Mouse (Mus musculus): Measurements from ENCODE around the gene Vmac.

The Vmac gene

GRCm38 (mm10) chr17:56717363-56718058, at the start of gene Vmac, which contains the start of gene Ndufa11:
TSS of gene Vmac (minus strand) at chr17:56718022.
TSS of gene Ndufa11 (plus strand) at chr17:56717767.
- in situ Hi-C loops (cut with MseI, MboI): no loop called here

GRCm38 (mm10) chr17:56766631-56767405, 49.0 kb upstream of the Vmac start:
- in situ Hi-C loops (cut with MseI, MboI): no loop called here

GRCm38 (mm10) chr17:56765431-56765830, 47.6 kb upstream of the Vmac start:
- in situ Hi-C loops (cut with MseI, MboI): no loop called here

DNA sequence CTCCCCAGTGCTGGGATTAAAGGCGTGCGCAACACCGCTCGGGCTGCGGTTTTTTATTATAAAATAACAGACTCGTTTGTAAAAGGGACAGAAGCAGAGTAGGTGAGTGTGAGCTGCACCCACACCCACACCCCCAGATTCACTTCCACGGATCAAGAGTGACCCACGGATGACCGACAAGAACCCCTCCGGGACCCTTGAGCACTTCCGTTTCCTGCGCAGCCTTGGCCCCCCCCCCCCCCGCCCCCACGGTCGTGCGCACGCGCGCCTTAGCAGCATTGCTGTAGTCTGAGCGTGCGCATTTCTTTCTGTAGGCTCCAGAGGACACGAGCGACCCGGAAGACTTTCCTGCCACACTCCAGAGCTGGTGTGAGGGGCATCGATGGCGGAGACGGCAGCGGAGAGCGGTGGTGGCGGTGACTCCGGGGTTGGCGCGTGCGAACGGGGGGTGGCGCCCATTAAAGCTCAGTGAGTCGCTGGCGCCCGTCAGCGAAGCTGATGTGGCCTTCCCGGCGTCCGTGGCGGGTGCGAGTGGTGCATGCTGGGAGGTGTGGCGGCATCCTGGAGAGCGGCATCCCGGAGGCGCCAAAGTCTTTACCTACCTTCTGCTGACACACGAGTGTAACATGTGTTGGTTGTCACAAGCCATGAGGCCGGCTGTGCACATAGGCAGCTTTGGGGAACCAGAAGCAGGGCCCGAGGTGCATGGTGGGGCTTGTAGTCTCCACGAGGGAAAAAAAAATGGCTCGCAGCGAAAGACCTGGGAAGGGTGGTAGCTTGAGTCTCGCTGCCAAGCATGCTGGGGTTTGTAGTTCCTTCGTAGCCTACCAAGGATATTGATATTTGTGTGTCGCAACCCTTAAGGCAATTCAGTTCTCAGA, 46.9 kb upstream of the Vmac start, which contains the start of gene Dus3l:
Gene Dus3l, plus strand, starts transcription at position 284 of the 881 bp plus-strand sequence.
- in situ Hi-C loops (cut with MseI, MboI): no loop called here

- in situ Hi-C loops (cut with MseI, MboI): no loop called here
Observed at GRCm38 (mm10) chr17:56763741-56764250, 46.0 kb upstream of the Vmac start.

- in situ Hi-C loops (cut with MseI, MboI): no loop called here
Observed at GRCm38 (mm10) chr17:56762769-56763731, 45.2 kb upstream of the Vmac start.

DNA sequence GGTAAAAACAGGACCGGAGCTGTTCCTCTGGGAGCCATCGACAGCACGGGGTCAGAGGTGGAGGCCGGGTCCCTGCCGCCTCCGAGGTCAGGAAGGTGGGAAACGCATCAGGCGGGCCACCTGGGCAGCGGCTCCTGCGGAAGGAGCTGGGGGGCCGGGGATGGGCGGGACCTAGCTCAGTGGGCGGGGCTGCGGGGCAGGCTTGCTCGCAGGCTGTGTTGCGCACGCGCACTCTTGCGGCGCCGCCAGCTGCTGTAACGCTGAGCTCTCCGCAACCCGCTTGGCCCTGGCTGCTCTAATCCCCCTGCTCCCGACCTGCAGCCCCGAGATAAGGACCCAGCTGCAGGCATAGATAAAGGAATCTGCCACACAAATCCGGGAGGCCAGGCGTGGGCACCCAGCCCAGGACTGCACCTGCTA, 44.2 kb upstream of the Vmac start:
- in situ Hi-C loops (cut with MseI, MboI): no loop called here

- in situ Hi-C loops (cut with MseI, MboI): no loop called here
Observed at GRCm38 (mm10) chr17:56761077-56761476, 43.3 kb upstream of the Vmac start.

DNA sequence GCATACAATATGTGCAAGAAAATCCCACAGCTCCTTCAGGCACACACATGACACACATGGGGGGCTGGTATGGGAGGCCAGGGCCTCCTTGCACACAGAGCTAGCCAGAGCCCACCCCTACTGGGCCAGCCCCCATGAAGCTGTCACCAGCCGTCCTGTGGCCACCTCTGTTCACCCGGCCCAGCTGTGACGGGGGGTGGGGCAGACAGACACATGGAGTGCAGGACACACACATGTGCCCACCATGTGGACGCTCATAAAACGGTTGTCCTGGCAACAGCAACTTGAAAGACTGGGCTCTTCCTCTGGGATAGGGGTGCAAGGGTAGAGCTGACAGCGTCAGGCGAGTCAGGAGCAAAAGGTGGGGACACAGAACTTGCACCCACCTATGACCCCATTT, 41.4 kb upstream of the Vmac start:
- in situ Hi-C loops (cut with MseI, MboI): no loop called here

DNA sequence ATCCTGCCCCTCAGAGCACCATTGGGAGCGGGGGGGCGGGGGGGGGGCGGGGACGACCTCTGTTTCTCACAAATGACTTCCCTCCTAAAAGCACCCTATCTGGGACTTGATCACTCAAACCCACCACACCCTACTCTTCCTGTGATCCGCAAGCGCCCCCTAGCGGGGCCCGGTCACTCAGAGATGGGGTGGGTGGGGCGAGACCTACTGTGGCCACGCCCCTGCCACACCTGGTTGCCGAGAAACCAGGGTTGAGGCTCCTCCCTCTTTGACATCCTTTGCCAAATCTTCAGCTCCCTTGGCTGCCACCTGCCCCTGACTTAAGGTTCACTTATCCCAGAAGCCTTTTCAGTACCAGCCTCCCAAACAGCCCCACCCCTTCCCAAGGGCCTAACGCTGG, 40.3 kb upstream of the Vmac start:
- in situ Hi-C loops (cut with MseI, MboI): no loop called here

DNA sequence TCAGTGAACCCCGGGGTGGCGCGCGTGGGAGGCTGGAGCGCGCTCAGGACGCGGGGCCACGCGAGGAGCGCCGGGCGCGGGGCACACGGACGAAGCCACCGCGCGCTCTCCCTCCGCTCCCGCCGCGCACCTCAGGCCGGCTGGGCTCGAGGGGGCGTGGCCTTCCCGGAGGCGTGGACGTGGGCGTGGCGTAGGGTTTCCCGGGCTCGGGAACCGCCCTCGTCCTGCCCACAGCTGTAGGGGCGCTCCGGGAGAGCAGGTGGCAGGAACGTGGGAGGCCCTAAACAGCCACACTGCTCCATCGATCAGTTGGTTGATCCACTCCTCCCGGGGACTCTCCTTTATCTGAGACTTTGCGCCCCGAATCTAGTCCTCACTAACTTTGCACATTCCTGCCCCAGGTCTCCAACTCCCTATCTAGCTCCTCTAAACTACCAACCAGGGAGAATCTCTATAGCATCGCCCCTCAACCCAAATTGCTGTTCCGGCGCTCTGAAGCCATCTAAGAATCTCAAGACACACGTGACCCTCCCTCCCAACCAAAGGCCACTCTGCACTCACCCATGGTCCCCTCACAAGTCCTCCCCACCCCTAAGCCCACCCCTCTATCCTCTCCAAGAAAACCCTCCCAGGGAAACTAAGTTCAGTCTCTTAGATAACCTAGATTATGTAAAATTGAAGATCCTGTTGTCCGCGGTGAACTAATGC, 39.7 kb upstream of the Vmac start, which contains the start of gene Nrtn:
Gene Nrtn, minus strand, starts transcription at position 115 of the 708 bp plus-strand sequence.
- in situ Hi-C loops (cut with MseI, MboI): no loop called here

DNA sequence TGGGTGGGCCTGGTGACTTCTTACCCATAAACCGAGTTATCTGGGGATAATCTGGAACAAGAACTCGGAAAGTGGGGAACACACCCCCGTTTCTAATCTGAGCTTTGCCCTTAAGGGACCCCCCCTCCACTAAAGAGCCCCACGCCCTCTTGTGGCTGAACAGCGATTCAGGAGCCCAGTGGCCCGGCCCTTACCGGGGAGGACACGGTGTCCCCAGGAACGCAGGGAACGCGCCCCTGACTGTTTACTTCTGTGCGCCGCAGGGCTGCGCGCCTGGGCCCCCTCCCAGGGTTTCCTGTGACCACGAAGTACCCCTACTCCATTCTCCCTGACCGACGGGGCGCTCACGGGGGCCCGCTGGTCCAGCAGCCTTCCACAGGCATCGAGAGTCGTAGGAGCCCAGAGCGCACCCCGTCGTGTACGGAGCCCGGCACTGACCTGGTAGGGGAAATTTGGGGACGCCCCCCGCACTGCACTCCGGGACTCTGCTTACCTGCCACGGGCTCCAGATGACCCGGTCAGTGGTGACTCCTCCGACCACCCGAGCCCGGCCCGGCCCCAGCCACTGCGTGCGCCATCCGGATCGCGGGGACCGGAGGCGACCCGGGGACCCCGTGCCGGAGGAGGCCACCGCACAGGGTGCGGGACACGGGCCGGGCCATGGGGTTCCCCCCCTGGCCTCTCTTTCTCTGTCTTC, 39.0 kb upstream of the Vmac start:
- in situ Hi-C loops (cut with MseI, MboI): no loop called here

DNA sequence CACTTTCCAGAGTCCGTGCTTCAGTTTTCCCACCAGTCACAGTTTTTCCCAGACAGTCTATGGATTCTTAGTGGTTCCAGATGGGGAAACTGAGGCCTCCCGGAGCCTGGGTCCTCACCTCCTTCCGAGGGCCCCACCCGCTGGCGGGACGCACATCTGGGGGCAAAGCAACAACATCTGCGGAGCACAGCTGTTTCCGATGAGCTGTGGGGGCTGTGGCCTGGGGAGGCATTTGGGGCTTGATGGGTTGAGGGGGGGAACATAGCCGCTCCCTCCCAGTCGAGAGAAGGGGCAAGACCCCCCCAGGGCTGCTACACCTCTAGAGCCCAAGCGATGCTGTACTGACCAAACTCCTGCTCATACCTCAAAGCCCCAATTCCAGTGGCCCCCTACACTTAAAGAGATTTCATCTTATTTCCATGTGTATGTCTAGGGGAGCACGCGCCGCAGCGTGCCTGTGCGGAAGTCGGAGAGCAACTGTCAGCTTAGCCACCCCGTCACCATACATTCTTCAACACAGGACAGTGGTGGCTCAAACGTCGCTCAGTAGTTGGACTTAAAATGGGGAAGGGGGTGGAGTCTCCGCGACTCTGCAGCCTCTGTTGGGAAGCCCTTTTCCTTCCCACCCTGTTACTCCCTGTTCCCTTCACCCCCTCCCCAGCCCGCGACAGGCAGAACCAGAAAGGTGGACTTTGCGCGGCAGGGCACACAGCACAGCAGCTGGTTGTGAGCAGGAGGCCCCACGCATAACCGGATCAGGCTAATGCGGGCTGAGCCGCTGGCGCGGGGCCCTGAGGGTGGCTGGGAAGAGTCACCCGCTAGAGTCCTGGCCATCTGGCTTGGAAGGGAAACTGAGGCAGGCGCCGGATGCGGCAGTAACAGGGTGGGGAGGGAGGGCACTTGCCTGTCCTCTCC, 36.7 kb upstream of the Vmac start:
- in situ Hi-C loops (cut with MseI, MboI): no loop called here

DNA sequence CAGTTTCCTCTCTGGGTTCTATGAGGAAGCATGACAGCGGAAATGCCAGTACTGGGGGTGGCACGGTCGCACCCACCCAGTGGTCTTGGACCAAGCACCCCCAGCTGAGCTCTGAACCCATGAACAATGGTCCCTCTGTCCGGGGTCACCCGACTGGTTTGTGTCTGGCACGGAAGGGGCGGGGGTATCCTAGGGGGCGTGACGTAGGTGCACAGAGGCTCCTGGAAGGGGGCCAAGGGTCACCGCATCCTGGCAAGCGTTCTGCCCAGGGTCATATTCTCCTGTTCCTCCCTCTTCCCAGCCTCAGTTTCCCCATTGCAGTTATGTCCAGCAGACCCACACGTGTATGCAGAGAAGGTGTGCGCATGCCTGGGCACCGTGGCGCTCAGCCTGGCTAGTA, 35.6 kb upstream of the Vmac start:
- in situ Hi-C loops (cut with MseI, MboI): no loop called here

GRCm38 (mm10) chr17:56751404-56752072, 33.7 kb upstream of the Vmac start:
- in situ Hi-C loops (cut with MseI, MboI): no loop called here

DNA sequence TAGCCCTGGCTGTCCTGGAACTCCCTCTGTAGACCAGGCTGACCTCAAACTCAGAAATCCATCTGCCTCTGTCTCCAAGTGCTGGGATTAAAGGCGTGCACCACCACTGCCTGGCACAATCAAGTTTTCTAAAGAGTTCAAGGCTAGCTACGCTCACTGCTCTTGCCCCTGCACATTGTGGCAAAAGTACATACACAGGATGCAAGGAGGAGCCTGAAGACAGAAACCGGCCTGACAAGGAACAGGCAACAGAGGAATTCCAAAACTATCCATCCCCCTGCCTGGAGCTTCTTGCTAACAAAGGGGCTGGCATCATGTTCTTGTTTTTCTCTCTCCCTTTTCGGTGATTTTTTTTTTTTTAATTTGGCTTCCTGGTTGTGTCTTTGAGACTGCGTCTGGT, 26.4 kb upstream of the Vmac start:
- in situ Hi-C loops (cut with MseI, MboI): no loop called here

DNA sequence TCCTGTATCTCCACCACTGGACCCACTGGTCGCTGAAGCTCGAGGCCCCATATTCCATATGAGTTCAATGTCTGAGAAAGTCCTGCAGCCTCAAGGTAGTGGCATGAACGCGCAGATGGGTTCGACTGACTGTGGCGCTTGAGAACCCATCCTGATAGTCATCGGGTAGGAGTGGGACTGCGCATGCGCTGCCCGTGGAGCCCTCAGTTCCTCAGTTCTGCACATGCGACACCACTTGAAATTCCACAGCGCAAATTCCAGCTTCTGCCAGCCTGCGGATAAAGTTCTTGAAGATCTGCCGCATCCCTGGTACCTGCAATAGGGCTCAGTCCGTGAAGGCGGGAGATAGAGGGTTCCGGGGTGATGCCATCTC, 23.0 kb upstream of the Vmac start:
- in situ Hi-C loops (cut with MseI, MboI): no loop called here
